Mouse (Mus musculus): ENCODE measurements at regions not wholly inside any gene's neighbourhood (a gene's known extent, or its start where the extent isn't known, plus 50 kb on each side); places are given as distances from the start of the nearest gene placed in this dataset.

DNA sequence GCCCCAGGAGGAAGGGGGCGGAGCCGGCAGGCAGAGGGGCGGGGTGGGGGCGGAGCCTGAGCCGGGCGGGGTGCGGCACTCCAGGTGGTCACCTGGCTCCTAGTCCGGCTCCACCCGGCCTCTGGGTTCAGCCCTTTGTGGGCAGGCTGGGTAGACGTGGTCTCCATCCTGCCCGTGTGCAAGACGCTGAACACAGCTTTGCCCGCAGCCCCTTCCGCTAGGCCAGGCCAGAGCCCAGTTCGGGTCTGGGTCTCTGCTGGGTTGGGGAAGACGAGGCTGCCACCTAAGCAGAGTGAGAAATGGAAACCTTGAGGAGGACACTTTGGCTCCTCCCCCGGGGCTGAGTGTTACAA is 161.4 kb upstream of the Nfe2l3 start:
- 6% methylated on average over 17 of the region's 17 CpGs for WGBS
- peak overlapping the region; percentile 45 for H3K4me3 ChIP-seq (ENCODE audit: insufficient read depth, low read depth, low read length)
- TF ChIP-seq CTCF (IDR thresholded peaks at IDR 0.05; ENCODE audit: insufficient read depth, low read depth, low read length) (no peak), POLR2A (IDR thresholded peaks at IDR 0.05; ENCODE audit: insufficient read depth, low read depth, low read length) (no peak)
- H3K27ac ChIP-seq (ENCODE audit: insufficient read depth, low read depth, low read length), result no peak overlapping the region
- peaks cover 13% of the 10 kb centered on the region for H3K4me1 ChIP-seq (ENCODE audit: control insufficient read depth, insufficient read depth, low read length)

DNA sequence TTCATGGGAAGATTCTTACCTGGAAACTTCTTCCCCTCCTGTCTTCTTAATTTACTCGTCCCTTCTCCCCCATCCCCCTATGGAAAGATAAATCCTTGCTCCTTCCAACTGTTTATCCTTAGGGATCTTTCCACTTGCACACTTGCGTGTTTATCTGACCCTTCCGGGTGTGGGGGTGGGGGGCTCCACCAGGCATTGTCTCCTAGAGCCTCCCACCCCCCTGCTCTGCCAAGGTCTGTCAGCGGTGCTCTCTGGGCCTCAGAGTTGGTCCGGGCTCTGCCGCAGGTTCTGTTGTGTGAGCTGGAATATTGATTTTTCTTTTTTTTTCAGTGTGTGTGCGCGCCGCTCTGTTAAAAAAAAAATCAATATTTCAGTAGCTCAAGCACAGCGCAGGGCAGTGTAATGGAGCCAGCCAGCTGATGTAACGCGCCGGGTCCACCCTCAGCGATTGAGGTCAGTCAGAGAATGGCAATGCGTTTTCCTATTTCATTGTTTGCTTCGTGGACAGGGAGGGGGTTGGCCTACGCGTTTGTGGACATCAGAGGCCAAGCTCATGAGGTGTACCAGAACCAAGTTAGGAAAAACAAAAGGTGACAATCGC is 160.2 kb upstream of the Nfe2l3 start:
- no peak overlapping the region for H3K27ac ChIP-seq (ENCODE audit: insufficient read depth, low read depth, low read length)
- peaks cover 13% of the 10 kb centered on the region for H3K4me1 ChIP-seq (ENCODE audit: control insufficient read depth, insufficient read depth, low read length)
- WGBS, result 93% methylated on average over 19 of the region's 19 CpGs
- no peak overlapping the region for H3K4me3 ChIP-seq (ENCODE audit: insufficient read depth, low read depth, low read length)
- TF ChIP-seq CTCF (IDR thresholded peaks at IDR 0.05; ENCODE audit: insufficient read depth, low read depth, low read length), result no peak
- TF ChIP-seq POLR2A (IDR thresholded peaks at IDR 0.05; ENCODE audit: insufficient read depth, low read depth, low read length), result no peak

- Histone ChIP-seq H3K4me3 (ENCODE audit: insufficient read depth, low read depth, low read length) (no peak overlapping the region), H3K27ac (ENCODE audit: insufficient read depth, low read depth, low read length) (no peak overlapping the region), H3K4me1 (ENCODE audit: control insufficient read depth, insufficient read depth, low read length) (no peaks in the 10 kb centered on the region)
- WGBS, result 87% methylated on average over 10 of the region's 10 CpGs
- no peak for TF ChIP-seq POLR2A (IDR thresholded peaks at IDR 0.05; ENCODE audit: insufficient read depth, low read depth, low read length)
- no peak for TF ChIP-seq CTCF (IDR thresholded peaks at IDR 0.05; ENCODE audit: insufficient read depth, low read depth, low read length)
Observed at GRCm38 (mm10) chr6:51279491-51279890, 153.0 kb upstream of the Nfe2l3 start.

GRCm38 (mm10) chr6:51280231-51280630 is 152.2 kb upstream of the Nfe2l3 start:
- TF ChIP-seq CTCF (IDR thresholded peaks at IDR 0.05; ENCODE audit: insufficient read depth, low read depth, low read length) (no peak), POLR2A (IDR thresholded peaks at IDR 0.05; ENCODE audit: insufficient read depth, low read depth, low read length) (no peak)
- H3K27ac ChIP-seq (ENCODE audit: insufficient read depth, low read depth, low read length), result no peak overlapping the region
- no peaks in the 10 kb centered on the region for H3K4me1 ChIP-seq (ENCODE audit: control insufficient read depth, insufficient read depth, low read length)
- WGBS, result 82% methylated on average over 7 of the region's 7 CpGs
- H3K4me3 ChIP-seq (ENCODE audit: insufficient read depth, low read depth, low read length), result no peak overlapping the region

DNA sequence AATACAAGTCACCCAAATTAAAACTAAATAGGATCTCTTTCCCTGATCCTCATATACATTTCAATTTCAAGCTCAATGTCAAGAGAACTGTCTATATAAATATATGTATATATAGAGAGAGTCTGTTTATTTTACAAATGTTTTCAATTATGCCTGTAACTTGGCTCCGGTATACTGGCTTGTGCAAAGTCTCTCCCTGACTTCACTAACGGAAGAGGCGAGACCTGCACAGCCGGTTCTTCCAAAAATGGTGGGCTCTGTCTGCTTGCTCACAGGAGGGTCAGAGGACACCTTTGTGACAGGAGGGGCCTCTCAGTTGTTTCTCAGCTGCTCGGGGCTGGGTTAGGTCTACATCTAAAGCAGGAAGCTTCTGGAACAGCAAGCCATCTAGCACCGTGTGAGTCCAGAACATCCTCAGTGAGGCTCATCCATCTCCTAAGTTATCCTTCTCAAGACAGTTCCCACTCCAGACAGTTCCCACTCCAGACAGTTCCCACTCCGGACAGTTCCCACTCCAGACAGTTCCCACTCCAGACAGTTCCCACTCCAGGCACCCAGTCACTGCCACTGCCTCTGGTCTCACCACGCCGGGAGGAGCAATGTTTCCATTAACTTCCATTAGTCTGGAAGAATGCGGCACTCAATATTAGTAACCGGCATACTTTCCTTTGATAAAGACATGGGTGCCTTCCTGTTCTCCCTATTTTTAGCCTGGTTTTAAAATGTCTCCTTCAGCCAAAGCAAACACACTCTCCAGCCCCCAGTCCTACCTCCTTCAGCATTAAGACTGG is 148.4 kb upstream of the Nfe2l3 start:
- H3K4me1 ChIP-seq (ENCODE audit: control insufficient read depth, insufficient read depth, low read length), result 0 out of 2 replicates have a peak, but pooled peaks cover 3% of the 10 kb centered on the region
- no peak overlapping the region for H3K4me3 ChIP-seq (ENCODE audit: insufficient read depth, low read depth, low read length)
- WGBS, result 85% methylated on average over 11 of the region's 11 CpGs
- TF ChIP-seq POLR2A (IDR thresholded peaks at IDR 0.05; ENCODE audit: insufficient read depth, low read depth, low read length) (no peak), CTCF (IDR thresholded peaks at IDR 0.05; ENCODE audit: insufficient read depth, low read depth, low read length) (no peak)
- H3K27ac ChIP-seq (ENCODE audit: insufficient read depth, low read depth, low read length), result no peak overlapping the region

- TF ChIP-seq POLR2A (IDR thresholded peaks at IDR 0.05; ENCODE audit: insufficient read depth, low read depth, low read length) (no peak), CTCF (IDR thresholded peaks at IDR 0.05; ENCODE audit: insufficient read depth, low read depth, low read length) (no peak)
- H3K27ac ChIP-seq (ENCODE audit: insufficient read depth, low read depth, low read length), result no peak overlapping the region
- 90% methylated on average over 9 of the region's 9 CpGs for WGBS
- 0 out of 2 replicates have a peak, but pooled peaks cover 3% of the 10 kb centered on the region for H3K4me1 ChIP-seq (ENCODE audit: control insufficient read depth, insufficient read depth, low read length)
- no peak overlapping the region for H3K4me3 ChIP-seq (ENCODE audit: insufficient read depth, low read depth, low read length)
Observed at GRCm38 (mm10) chr6:51284881-51285280, 147.6 kb upstream of the Nfe2l3 start.

GRCm38 (mm10) chr6:51286836-51287235 is 145.6 kb upstream of the Nfe2l3 start:
- H3K4me3 ChIP-seq (ENCODE audit: insufficient read depth, low read depth, low read length), result no peak overlapping the region
- H3K27ac ChIP-seq (ENCODE audit: insufficient read depth, low read depth, low read length), result no peak overlapping the region
- 0 out of 2 replicates have a peak, but pooled peaks cover 3% of the 10 kb centered on the region for H3K4me1 ChIP-seq (ENCODE audit: control insufficient read depth, insufficient read depth, low read length)
- TF ChIP-seq CTCF (IDR thresholded peaks at IDR 0.05; ENCODE audit: insufficient read depth, low read depth, low read length) (no peak), POLR2A (IDR thresholded peaks at IDR 0.05; ENCODE audit: insufficient read depth, low read depth, low read length) (no peak)
- WGBS, result 79% methylated on average over 2 of the region's 2 CpGs

- Histone ChIP-seq H3K4me3 (ENCODE audit: insufficient read depth, low read depth, low read length) (no peak overlapping the region), H3K4me1 (ENCODE audit: control insufficient read depth, insufficient read depth, low read length) (0 out of 2 replicates have a peak, but pooled peaks cover 3% of the 10 kb centered on the region), H3K27ac (ENCODE audit: insufficient read depth, low read depth, low read length) (no peak overlapping the region)
- TF ChIP-seq CTCF (IDR thresholded peaks at IDR 0.05; ENCODE audit: insufficient read depth, low read depth, low read length), result no peak
- TF ChIP-seq POLR2A (IDR thresholded peaks at IDR 0.05; ENCODE audit: insufficient read depth, low read depth, low read length), result no peak
- 70% methylated on average over 2 of the region's 2 CpGs for WGBS
Observed at GRCm38 (mm10) chr6:51287383-51287782, 145.1 kb upstream of the Nfe2l3 start.

GRCm38 (mm10) chr6:51287807-51288206 is 144.7 kb upstream of the Nfe2l3 start:
- Histone ChIP-seq H3K4me1 (ENCODE audit: control insufficient read depth, insufficient read depth, low read length) (0 out of 2 replicates have a peak, but pooled peaks cover 3% of the 10 kb centered on the region), H3K27ac (ENCODE audit: insufficient read depth, low read depth, low read length) (no peak overlapping the region), H3K4me3 (ENCODE audit: insufficient read depth, low read depth, low read length) (no peak overlapping the region)
- WGBS, result 71% methylated on average over 6 of the region's 6 CpGs
- TF ChIP-seq POLR2A (IDR thresholded peaks at IDR 0.05; ENCODE audit: insufficient read depth, low read depth, low read length) (no peak), CTCF (IDR thresholded peaks at IDR 0.05; ENCODE audit: insufficient read depth, low read depth, low read length) (no peak)
